Mouse (Mus musculus) liver, postnatal 0 days (tissue): ENCODE results near the gene Sufu.

Experiments used
- CTCF ChIP-seq: sonication (generic); IDR thresholded peaks from 2 replicates; pipeline ENCODE4 v1.5.1; 2016; ENCODE audit warnings: antibody characterized with exemption, low read depth
- EP300 ChIP-seq: IDR thresholded peaks from 2 replicates; pipeline ENCODE4 v1.6.1; 2016; ENCODE audit warnings: antibody characterized with exemption, low read depth, mild to moderate bottlenecking

DNA sequence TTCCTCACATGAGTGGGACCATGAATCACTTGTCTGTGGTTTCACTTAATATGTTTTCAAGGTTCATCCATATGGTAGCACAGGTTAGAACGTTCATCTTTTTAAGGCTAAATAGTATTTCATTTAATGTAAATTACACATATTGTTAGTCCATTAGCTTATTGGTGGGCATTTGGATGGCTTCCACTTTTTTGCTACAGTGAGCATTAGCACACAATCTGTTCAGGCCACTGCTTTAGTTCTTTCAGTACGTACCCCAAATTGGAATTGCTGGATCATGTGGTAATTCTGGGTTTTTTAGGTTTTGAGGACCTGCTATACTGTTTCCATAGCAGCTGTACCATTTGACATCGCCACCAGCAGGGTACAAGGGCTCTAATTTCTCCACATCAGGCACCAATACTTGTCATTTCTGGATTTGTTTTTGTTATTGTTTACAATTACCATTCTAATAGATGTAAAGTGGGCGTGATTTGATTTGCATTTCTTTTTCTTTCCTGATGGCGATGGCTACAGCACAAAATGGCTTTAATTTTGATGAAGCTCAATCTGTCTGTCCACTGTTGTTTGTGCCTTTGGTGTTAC is 49.8 kb downstream of the Sufu start:
- TF ChIP-seq EP300 (no peak), CTCF (no peak)
